In genomic region chr4:116807197-116808129, GRCm38 (mm10) we compare ENCODE assay signal across 8 mouse cellular contexts. TPM values are rescaled to one million over a fixed set of nuclear protein-coding genes. Genes with fewer than 3 reads are reported as not detected.
DNase-seq lines count a peak whose midpoint lies in the region; ATAC-seq and TF ChIP-seq lines count a peak whose summit lies in the region.

Toe1 (minus strand) TSS chr4:116807640.
Mutyh (plus strand) TSS chr4:116807723.

- peak within 1 kb of the TSS; percentile 86 for H3K4me3 ChIP-seq in G1E (ENCODE audit: low read depth, low read length)
- H3K4me3 ChIP-seq in forebrain, postnatal 0 days (ENCODE audit: low read depth, low read length) = peak within 1 kb of the TSS; percentile 85
- H3K4me3 ChIP-seq in lung, embryonic 15.5 days = peak within 1 kb of the TSS; percentile 89

- H3K36me3 ChIP-seq in G1E (replicated peaks) = peaks cover 62% of the 10 kb centered on the region
- peaks cover 25% of the 10 kb centered on the region for H3K36me3 ChIP-seq in forebrain, postnatal 0 days (ENCODE audit: insufficient read depth)
- H3K36me3 ChIP-seq in lung, embryonic 15.5 days = peaks cover 32% of the 10 kb centered on the region

- peaks cover 48% of the 10 kb centered on the region for H3K4me1 ChIP-seq in G1E (ENCODE audit: insufficient read depth, low read depth, low read length)
- peaks cover 6% of the 10 kb centered on the region; the same call in 1 of the 2 replicates for H3K4me1 ChIP-seq in forebrain, postnatal 0 days (ENCODE audit: insufficient read depth)
- H3K4me1 ChIP-seq in lung, embryonic 15.5 days = peaks cover 10% of the 10 kb centered on the region

- H3K9me3 ChIP-seq in G1E (replicated peaks) = no peaks in the 10 kb centered on the region
- no peaks in the 10 kb centered on the region for H3K9me3 ChIP-seq in forebrain, postnatal 0 days (ENCODE audit: low read length)
- no peaks in the 10 kb centered on the region for H3K9me3 ChIP-seq in lung, embryonic 15.5 days

- H3K27ac ChIP-seq in forebrain, postnatal 0 days (ENCODE audit: low read depth, low read length) = peak within 1 kb of the TSS; percentile 94
- peak within 1 kb of the TSS; percentile 91 for H3K27ac ChIP-seq in lung, embryonic 15.5 days

- under 1% methylated on average over 58 of the region's 58 CpGs for WGBS in forebrain, postnatal 0 days
- under 1% methylated on average over 58 of the region's 58 CpGs for WGBS in lung, embryonic 15.5 days

- peak within 1 kb of the TSS; percentile 81 for H3K9ac ChIP-seq in forebrain, postnatal 0 days
- H3K9ac ChIP-seq in lung, embryonic 15.5 days = peak within 1 kb of the TSS; percentile 89

- no peaks in the 10 kb centered on the region for H3K27me3 ChIP-seq in G1E (ENCODE audit: insufficient read depth, low read length)
- H3K27me3 ChIP-seq in forebrain, postnatal 0 days (ENCODE audit: insufficient read depth, low read length) = no peaks in the 10 kb centered on the region
- H3K27me3 ChIP-seq in lung, embryonic 15.5 days = no peaks in the 10 kb centered on the region

- ATAC-seq in G1E (ENCODE audit: extremely low read depth, insufficient number of reproducible peaks, low FRiP score, poor library complexity, severe bottlenecking) = peak; percentile 97
- ATAC-seq in forebrain, postnatal 0 days = peak; percentile 98
- peak; percentile 98 for ATAC-seq in lung, embryonic 15.5 days (ENCODE audit: borderline replicate concordance, extremely low read depth, low FRiP score, low TSS enrichment)

- TF ChIP-seq CTCF in G1E (IDR thresholded peaks at IDR 0.05; ENCODE audit: low read depth, low read length) = no peak
- TF ChIP-seq CTCF in forebrain, postnatal 0 days (IDR thresholded peaks at IDR 0.05; ENCODE audit: low read depth) = peak; percentile 43; the same call in 1 of the 2 replicates

- DNase-seq in G1E (ENCODE audit: low spot score) = peak; percentile 99
- peak; percentile 93 to 96 for DNase-seq in cerebellum, adult 18-20 months
- peak; percentile 97 for DNase-seq in forebrain, postnatal 0 days
- DNase-seq in heart, postnatal 4 days = peak; percentile 95
- DNase-seq in layer of hippocampus, adult 8-10 months (ENCODE audit: low spot score in 2 of 2) = peak; percentile 90 to 91
- DNase-seq in ovary, adult 18-20 months (ENCODE audit: low spot score) = peak; percentile 94
- DNase-seq in thymus, postnatal 0 days (ENCODE audit: low spot score) = peak; percentile 93

- peak within 1 kb of the TSS; percentile 58 for H3K4me2 ChIP-seq in forebrain, postnatal 0 days (ENCODE audit: low read depth)
- H3K4me2 ChIP-seq in lung, embryonic 15.5 days = peak within 1 kb of the TSS; percentile 72

RNA-seq across cellular contexts. Expression of gene Toe1, which starts in this region (rescaled TPM):
- 12.5 and 15.3 TPM in 2 replicates for total RNA-seq in G1E (2014; fragmentation: Nextera tagmentation)
- 37.3 and 46.1 TPM in 2 replicates for total RNA-seq in G1E (2017)
- 2.5 and 3.5 TPM in 2 replicates for polyA plus RNA-seq in G1E (2012)
- 34.2 and 39.9 TPM in 2 replicates for total RNA-seq in forebrain, postnatal 0 days (2014; rRNA removed)
- 20.2 and 23.2 TPM in 2 replicates for polyA plus RNA-seq in forebrain, postnatal 0 days (2015; fragmentation: Nextera tagmentation; extraction: Ambion mirVana)
- 10 to 100 TPM; 13.3 to 15.4 TPM for total RNA-seq in heart, postnatal 4 days (2021)
- 10 to 100 TPM; 11.3 to 16.1 (median 14.0) TPM for total RNA-seq in layer of hippocampus, adult 8-10 months (2022)
- polyA plus RNA-seq in lung, embryonic 15.5 days (2015; fragmentation: Nextera tagmentation; extraction: Ambion mirVana) = 36.4 and 37.8 TPM in 2 replicates
- polyA plus RNA-seq in thymus, postnatal 0 days (2015; fragmentation: Nextera tagmentation; extraction: Ambion mirVana) = 39.2 and 39.6 TPM in 2 replicates

RNA-seq across cellular contexts. Expression of gene Mutyh, which starts in this region (rescaled TPM):
- 15.9 and 23.3 TPM in 2 replicates for total RNA-seq in G1E (2014; fragmentation: Nextera tagmentation)
- 5.1 and 6.1 TPM in 2 replicates for total RNA-seq in G1E (2017)
- 17.9 and 18.7 TPM in 2 replicates for polyA plus RNA-seq in G1E (2012)
- total RNA-seq in forebrain, postnatal 0 days (2014; rRNA removed) = 12.9 and 13.6 TPM in 2 replicates
- 3.2 and 4.7 TPM in 2 replicates for polyA plus RNA-seq in forebrain, postnatal 0 days (2015; fragmentation: Nextera tagmentation; extraction: Ambion mirVana)
- total RNA-seq in heart, postnatal 4 days (2021) = 1 to 10 TPM; 4.0 to 4.2 TPM
- total RNA-seq in layer of hippocampus, adult 8-10 months (2022) = 1 to 10 TPM; 2.0 to 4.9 (median 2.9) TPM
- 17.2 and 18.6 TPM in 2 replicates for polyA plus RNA-seq in lung, embryonic 15.5 days (2015; fragmentation: Nextera tagmentation; extraction: Ambion mirVana)
- polyA plus RNA-seq in thymus, postnatal 0 days (2015; fragmentation: Nextera tagmentation; extraction: Ambion mirVana) = 18.8 and 22.9 TPM in 2 replicates

Comparison
In these comparisons a context has a peak if more than half of its experiments do, and no peak if none do; other contexts are left out.
1. Peak in every context shown above with its lines: DNase-seq, ATAC-seq, H3K4me3 ChIP-seq and H3K27ac ChIP-seq.